In the genomic region with DNA sequence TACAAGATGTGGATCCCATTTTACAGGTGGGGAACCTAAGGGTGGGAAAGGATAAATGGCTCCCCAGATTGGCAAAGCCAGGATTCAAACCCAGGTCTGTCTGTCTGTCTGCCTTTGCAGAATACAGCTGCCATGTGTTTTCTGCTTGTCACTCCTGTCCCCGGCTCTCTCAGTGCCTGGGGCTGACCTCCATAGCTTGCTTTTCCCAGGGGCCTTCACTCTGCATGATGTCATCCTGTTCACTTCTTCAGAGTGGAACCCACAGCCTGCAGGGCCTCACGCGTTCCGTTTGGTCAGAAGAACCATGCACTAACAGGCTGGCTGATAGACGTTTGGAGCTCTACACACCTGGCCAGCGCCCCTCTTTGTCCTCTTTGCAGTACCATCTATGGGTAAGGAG, we compare ENCODE assay signal across 12 mouse cellular contexts.
DNase-seq lines count a peak whose midpoint lies in the region; ATAC-seq and TF ChIP-seq lines count a peak whose summit lies in the region.
"Had no signal": no experiment of that assay in that cellular context is flagged by ENCODE, and none has a peak within 500 bp of the region (broad histone marks: within the 10 kb centered on the region; RNA-seq: fewer than 3 reads in every experiment).

No protein-coding gene starts in this region.

- TF ChIP-seq EP300 in heart, postnatal 0 days (IDR thresholded peaks at IDR 0.05; ENCODE audit: low read depth): no peak
- no peak for TF ChIP-seq EP300 in stomach, postnatal 0 days (optimal IDR thresholded peaks at IDR 0.05)

- peaks cover 13% of the 10 kb centered on the region for H3K27me3 ChIP-seq in embryonic facial prominence, embryonic 13.5 days
- no peaks in the 10 kb centered on the region for H3K27me3 ChIP-seq in heart, postnatal 0 days (ENCODE audit: control insufficient read depth, insufficient read depth, low read length)
- no peaks in the 10 kb centered on the region for H3K27me3 ChIP-seq in midbrain, embryonic 14.5 days (ENCODE audit: control insufficient read depth, insufficient read depth, low read length)
- H3K27me3 ChIP-seq in stomach, postnatal 0 days (ENCODE audit: control insufficient read depth, insufficient read depth, low read length): no peaks in the 10 kb centered on the region
- H3K27me3 ChIP-seq: Patski had no signal

- H3K4me1 ChIP-seq in embryonic facial prominence, embryonic 13.5 days: peaks cover 18% of the 10 kb centered on the region
- peaks cover 25% of the 10 kb centered on the region for H3K4me1 ChIP-seq in heart, postnatal 0 days (ENCODE audit: control insufficient read depth, insufficient read depth)
- H3K4me1 ChIP-seq in midbrain, embryonic 14.5 days (ENCODE audit: control insufficient read depth, insufficient read depth, low read length): peaks cover 24% of the 10 kb centered on the region
- no peaks in the 10 kb centered on the region for H3K4me1 ChIP-seq in stomach, postnatal 0 days (replicated peaks; ENCODE audit: control insufficient read depth, insufficient read depth)

- H3K9ac ChIP-seq in embryonic facial prominence, embryonic 13.5 days: 0 out of 2 replicates have a peak overlapping the region, but pooled peaks have one; percentile 46
- 0 out of 2 replicates have a peak overlapping the region, but pooled peaks have one; percentile 34 for H3K9ac ChIP-seq in heart, postnatal 0 days (replicated peaks; ENCODE audit: low read depth, low read length)
- H3K9ac ChIP-seq in midbrain, embryonic 14.5 days (replicated peaks; ENCODE audit: low read length): peak overlapping the region; percentile 31; the same call in 1 of the 2 replicates
- no peak overlapping the region for H3K9ac ChIP-seq in stomach, postnatal 0 days (ENCODE audit: low read length)

- WGBS in embryonic facial prominence, embryonic 13.5 days: 59% methylated on average over 6 of the region's 6 CpGs
- 43% methylated on average over 6 of the region's 6 CpGs for WGBS in heart, postnatal 0 days
- WGBS in midbrain, embryonic 14.5 days: 48% methylated on average over 6 of the region's 6 CpGs
- WGBS in stomach, postnatal 0 days: 71% methylated on average over 6 of the region's 6 CpGs

- no peaks in the 10 kb centered on the region for H3K9me3 ChIP-seq in embryonic facial prominence, embryonic 13.5 days
- H3K9me3 ChIP-seq in heart, postnatal 0 days (replicated peaks; ENCODE audit: control insufficient read depth, low read length): no peaks in the 10 kb centered on the region
- H3K9me3 ChIP-seq in midbrain, embryonic 14.5 days (ENCODE audit: control insufficient read depth, low read length): no peaks in the 10 kb centered on the region
- H3K9me3 ChIP-seq in stomach, postnatal 0 days (ENCODE audit: control insufficient read depth, low read length): no peaks in the 10 kb centered on the region

- DNase-seq in gastrocnemius, adult 2 months: no peak
- no peak for DNase-seq in gastrocnemius, adult 18-20 months (ENCODE audit: low spot score)
- DNase-seq in heart, postnatal 0 days (ENCODE audit: low spot score): no peak
- peak; percentile 42 for DNase-seq in midbrain, embryonic 14.5 days
- no peak for DNase-seq in stomach, postnatal 0 days (ENCODE audit: low spot score)
- no peak for DNase-seq in adrenal gland, adult 18-20 months (ENCODE audit: low spot score in 2 of 2)
- DNase-seq: adrenal gland, postnatal 25 days; lung, postnatal 4 days had no signal

- H3K4me2 ChIP-seq in embryonic facial prominence, embryonic 13.5 days: peak overlapping the region; percentile 36
- H3K4me2 ChIP-seq in heart, postnatal 0 days (ENCODE audit: low read depth, low read length): peak overlapping the region; percentile 50
- H3K4me2 ChIP-seq in midbrain, embryonic 14.5 days (ENCODE audit: low read length): peak overlapping the region; percentile 26
- H3K4me2 ChIP-seq in stomach, postnatal 0 days (replicated peaks; ENCODE audit: low read depth): no peak overlapping the region

- no peak for ATAC-seq in embryonic facial prominence, embryonic 13.5 days (ENCODE audit: insufficient number of reproducible peaks, insufficient read depth, low FRiP score, low TSS enrichment, low read depth)
- ATAC-seq in heart, postnatal 0 days (ENCODE audit: insufficient read depth, low read depth): no peak
- no peak for ATAC-seq in midbrain, embryonic 14.5 days (ENCODE audit: low FRiP score, low TSS enrichment)
- ATAC-seq in granulocyte monocyte progenitor cell, adult 5-6 weeks (replicated peaks; ENCODE audit: poor library complexity, severe bottlenecking): no peak
- ATAC-seq in stomach, postnatal 0 days (ENCODE audit: low FRiP score, low TSS enrichment): no peak
- ATAC-seq: inflammation-experienced regulatory T-cells, adult 6 months; Patski had no signal

- H3K4me3 ChIP-seq in gastrocnemius, adult 2 months: peak overlapping the region; percentile 60
- H3K4me3 ChIP-seq in embryonic facial prominence, embryonic 13.5 days: no peak overlapping the region
- no peak overlapping the region for H3K4me3 ChIP-seq in heart, postnatal 0 days (ENCODE audit: low read depth, low read length)
- H3K4me3 ChIP-seq in midbrain, embryonic 14.5 days (replicated peaks; ENCODE audit: low read depth, low read length): no peak overlapping the region
- no peak overlapping the region for H3K4me3 ChIP-seq in stomach, postnatal 0 days (ENCODE audit: low read depth, low read length)

- no peaks in the 10 kb centered on the region for H3K36me3 ChIP-seq in embryonic facial prominence, embryonic 13.5 days
- no peaks in the 10 kb centered on the region; the same call in 1 of the 2 replicates for H3K36me3 ChIP-seq in heart, postnatal 0 days (replicated peaks; ENCODE audit: control insufficient read depth, insufficient read depth, low read length)
- no peaks in the 10 kb centered on the region for H3K36me3 ChIP-seq in midbrain, embryonic 14.5 days (ENCODE audit: control insufficient read depth, insufficient read depth, low read length)
- H3K36me3 ChIP-seq in stomach, postnatal 0 days (ENCODE audit: control insufficient read depth, insufficient read depth, low read length): no peaks in the 10 kb centered on the region

- intact Hi-C loops in gastrocnemius, adult 2 months (cut with DNase I): loop anchor here (2.0 kb wide), 1 partner anchor 32 kb away; no protein-coding TSS in a partner anchor

- TF ChIP-seq CTCF in gastrocnemius, adult 2 months (IDR thresholded peaks at IDR 0.05): no peak
- TF ChIP-seq CTCF in heart, postnatal 0 days (IDR thresholded peaks at IDR 0.05; ENCODE audit: low read depth): no peak
- TF ChIP-seq CTCF in stomach, postnatal 0 days (IDR thresholded peaks at IDR 0.05; ENCODE audit: low read depth): no peak

- H3K27ac ChIP-seq in gastrocnemius, adult 2 months: peak overlapping the region; percentile 84
- no peak overlapping the region for H3K27ac ChIP-seq in embryonic facial prominence, embryonic 13.5 days
- peak overlapping the region; percentile 72 for H3K27ac ChIP-seq in heart, postnatal 0 days (ENCODE audit: low read depth)
- peak overlapping the region; percentile 88 for H3K27ac ChIP-seq in midbrain, embryonic 14.5 days (replicated peaks; ENCODE audit: low read depth, low read length)
- H3K27ac ChIP-seq in stomach, postnatal 0 days (replicated peaks): no peak overlapping the region

Comparison
In these comparisons a context has a peak if more than half of its experiments do, and no peak if none do; other contexts are left out.
1. H3K27ac ChIP-seq: peak in gastrocnemius, adult 2 months (single experiment), heart, postnatal 0 days (single experiment) and midbrain, embryonic 14.5 days (single experiment); none in embryonic facial prominence, embryonic 13.5 days (single experiment) and stomach, postnatal 0 days (single experiment).